In genomic region chr5:147532031-147532430, GRCm38 (mm10) we compare ENCODE assay signal across 14 mouse cellular contexts.
"Had no signal": no experiment of that assay in that cellular context is flagged by ENCODE, and none has a peak within 500 bp of the region (broad histone marks: within the 10 kb centered on the region; RNA-seq: fewer than 3 reads in every experiment).

No protein-coding gene starts in this region.

- H3K4me3 ChIP-seq: megakaryocyte, embryonic 14.5 days; midbrain, embryonic 12.5 days; neural tube, embryonic 12.5 days; stomach, embryonic 15.5 days had no signal

- H3K27ac ChIP-seq: midbrain, embryonic 12.5 days; neural tube, embryonic 12.5 days; stomach, embryonic 15.5 days; stomach, postnatal 0 days had no signal

- H3K4me1 ChIP-seq: midbrain, embryonic 12.5 days; neural tube, embryonic 12.5 days; stomach, embryonic 15.5 days had no signal

- H3K9me3 ChIP-seq: megakaryocyte, embryonic 14.5 days; midbrain, embryonic 12.5 days; neural tube, embryonic 12.5 days; stomach, embryonic 15.5 days had no signal

- H3K9ac ChIP-seq: lung, embryonic 14.5 days; midbrain, embryonic 12.5 days; neural tube, embryonic 12.5 days; stomach, embryonic 15.5 days had no signal

- H3K4me2 ChIP-seq: lung, embryonic 14.5 days; midbrain, embryonic 12.5 days; neural tube, embryonic 12.5 days; stomach, embryonic 15.5 days had no signal

- H3K27me3 ChIP-seq: megakaryocyte, embryonic 14.5 days; midbrain, embryonic 12.5 days; neural tube, embryonic 12.5 days; stomach, embryonic 15.5 days had no signal

- DNase-seq: lung, adult 18-20 months; lung, embryonic 14.5 days; lung, postnatal 10 days; lung, postnatal 4 days; midbrain, embryonic 14.5 days; right cerebral cortex, postnatal 14 days; thymus, adult 2 months; thymus, postnatal 25 days; thymus, postnatal 4 days had no signal
